Mouse (Mus musculus): ENCODE results near the gene Sde2. TPM values are rescaled to one million over a fixed set of nuclear protein-coding genes. Genes with fewer than 3 reads are reported as not detected.
"Not testable (repeated sequence)": the region's sequence is repeated elsewhere in the genome, so short reads cannot be mapped to it uniquely, and the experiment has no call there.

Gene Sde2
- polyA plus RNA-seq, 1 experiment, result 11.2 TPM

- DNase-seq (ENCODE audit: low read depth), result no peak
Observed at GRCm38 (mm10) chr1:180883731-180884130, 32.8 kb downstream of the Sde2 start.

- DNase-seq (ENCODE audit: low read depth), result no peak
Observed at GRCm38 (mm10) chr1:180884484-180884883, 33.6 kb downstream of the Sde2 start.

GRCm38 (mm10) chr1:180888556-180889042 is 37.7 kb downstream of the Sde2 start:
- DNase-seq (ENCODE audit: low read depth), result peak; percentile 61

- DNase-seq (ENCODE audit: low read depth), result no peak
Observed at GRCm38 (mm10) chr1:180889172-180889571, 38.2 kb downstream of the Sde2 start.

GRCm38 (mm10) chr1:180889841-180890240 is 38.9 kb downstream of the Sde2 start:
- no peak for DNase-seq (ENCODE audit: low read depth)

DNA sequence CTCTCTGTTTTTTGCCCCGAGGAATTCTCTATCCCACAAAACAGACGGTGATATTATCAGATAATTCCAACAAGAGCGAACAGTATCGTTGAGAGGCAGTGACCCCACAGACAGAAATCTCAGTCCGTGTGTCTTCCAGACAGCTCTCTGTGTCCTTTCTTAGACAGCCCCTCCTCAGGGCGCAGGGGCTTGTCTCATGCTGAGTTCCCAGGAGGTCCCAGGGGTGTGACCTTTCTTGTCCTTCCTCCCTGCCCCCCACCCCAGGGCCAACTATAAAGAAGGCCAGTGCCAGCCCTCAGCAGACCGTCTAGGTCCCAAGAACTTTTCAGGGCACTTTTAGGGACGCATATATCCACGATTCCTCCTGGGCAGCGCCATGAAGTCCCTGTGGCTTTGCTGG is 41.9 kb downstream of the Sde2 start, which contains the start of gene Lefty2:
Lefty2 (plus strand) TSS at position 301 of the 400 bp plus-strand sequence.
- no peak for DNase-seq (ENCODE audit: low read depth)

- DNase-seq (ENCODE audit: low read depth), result not testable (repeated sequence)
Observed at GRCm38 (mm10) chr1:180894088-180894987, 43.4 kb downstream of the Sde2 start.

- no peak for DNase-seq (ENCODE audit: low read depth)
Observed at GRCm38 (mm10) chr1:180901107-180901506, 50.2 kb downstream of the Sde2 start.

GRCm38 (mm10) chr1:180902915-180903314 is 52.0 kb downstream of the Sde2 start:
- DNase-seq (ENCODE audit: low read depth), result no peak

- DNase-seq (ENCODE audit: low read depth), result no peak
Observed at GRCm38 (mm10) chr1:180903666-180904038, 52.7 kb downstream of the Sde2 start.

- peak; percentile 46 for DNase-seq (ENCODE audit: low read depth)
Observed at GRCm38 (mm10) chr1:180904039-180904814, 53.3 kb downstream of the Sde2 start, which contains the start of gene Pycr2. Gene Pycr2, plus strand, starts transcription at chr1:180904293.

DNA sequence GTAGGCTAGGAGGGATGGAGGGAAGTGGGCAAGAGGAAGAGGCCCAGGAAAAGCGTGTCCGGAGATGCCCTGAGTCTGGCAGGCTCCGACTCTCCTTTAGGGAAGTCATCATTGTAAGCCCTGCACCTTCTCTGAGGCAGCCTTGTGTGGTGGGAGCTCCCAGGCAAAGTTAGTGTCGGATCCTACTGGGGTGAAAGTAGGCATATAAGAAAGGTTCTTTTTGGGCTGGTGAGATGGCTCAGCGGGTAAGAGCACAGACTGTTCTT is 53.8 kb downstream of the Sde2 start:
- no peak for DNase-seq (ENCODE audit: low read depth)

- DNase-seq (ENCODE audit: low read depth), result no peak
Observed at GRCm38 (mm10) chr1:180905307-180905706, 54.4 kb downstream of the Sde2 start.

- no peak for DNase-seq (ENCODE audit: low read depth)
Observed at GRCm38 (mm10) chr1:180905876-180906275, 54.9 kb downstream of the Sde2 start.

- no peak for DNase-seq (ENCODE audit: low read depth)
Observed at GRCm38 (mm10) chr1:180906461-180907147, 55.7 kb downstream of the Sde2 start.

DNA sequence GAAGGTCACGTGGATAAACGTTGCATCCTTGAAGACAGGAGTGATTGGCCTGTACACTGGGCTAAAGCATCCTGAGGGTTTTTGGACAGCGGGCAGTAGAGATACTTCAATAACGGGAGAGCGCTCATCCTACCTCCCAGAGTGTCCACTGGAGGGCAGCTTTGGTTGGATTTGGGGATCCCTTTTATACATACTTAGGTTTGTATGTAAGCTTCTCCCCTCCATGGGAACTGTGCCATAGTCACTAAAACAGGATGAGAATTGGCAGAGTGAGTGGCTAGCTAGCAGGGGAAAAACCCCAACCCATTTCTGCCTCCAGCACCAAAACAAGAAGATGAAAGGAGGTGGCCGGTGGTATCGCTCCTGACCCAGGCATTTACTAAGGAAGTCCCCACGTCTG is 60.2 kb downstream of the Sde2 start:
- no peak for DNase-seq (ENCODE audit: low read depth)

DNA sequence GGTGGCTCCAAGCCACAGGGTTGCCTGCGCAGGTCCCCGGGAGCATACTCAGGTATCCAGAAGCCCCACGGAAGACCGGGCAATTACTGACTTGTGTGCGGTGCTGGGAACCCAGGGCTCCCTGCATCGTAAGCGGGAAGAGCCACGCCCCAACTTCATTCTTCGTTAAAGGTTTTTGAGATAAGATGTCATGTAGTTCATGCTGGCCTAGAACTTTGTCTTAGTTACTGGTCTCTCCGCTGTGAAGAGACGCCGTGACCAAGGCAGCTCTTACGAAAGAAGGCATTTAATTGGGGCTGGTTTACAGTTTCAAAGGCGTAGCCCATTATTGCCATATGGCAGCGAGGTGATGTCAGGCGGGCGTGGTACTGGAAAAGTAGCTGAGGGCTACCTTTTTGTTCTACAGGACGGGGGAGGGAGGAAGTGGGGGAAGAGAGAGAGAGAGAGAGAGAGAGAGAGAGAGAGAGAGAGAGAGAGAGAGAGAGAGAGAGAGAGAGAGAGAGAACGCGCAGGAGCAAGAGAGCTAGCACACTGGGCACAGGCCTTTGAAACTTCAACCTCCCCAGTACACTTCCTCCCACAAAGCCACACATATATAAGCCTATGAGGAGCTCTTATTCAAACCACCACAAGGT is 60.8 kb downstream of the Sde2 start:
- no peak for DNase-seq (ENCODE audit: low read depth)

- no peak for DNase-seq (ENCODE audit: low read depth)
Observed at GRCm38 (mm10) chr1:180912792-180913191, 61.9 kb downstream of the Sde2 start.

- DNase-seq (ENCODE audit: low read depth), result no peak
Observed at GRCm38 (mm10) chr1:180913797-180914196, 62.9 kb downstream of the Sde2 start.

DNA sequence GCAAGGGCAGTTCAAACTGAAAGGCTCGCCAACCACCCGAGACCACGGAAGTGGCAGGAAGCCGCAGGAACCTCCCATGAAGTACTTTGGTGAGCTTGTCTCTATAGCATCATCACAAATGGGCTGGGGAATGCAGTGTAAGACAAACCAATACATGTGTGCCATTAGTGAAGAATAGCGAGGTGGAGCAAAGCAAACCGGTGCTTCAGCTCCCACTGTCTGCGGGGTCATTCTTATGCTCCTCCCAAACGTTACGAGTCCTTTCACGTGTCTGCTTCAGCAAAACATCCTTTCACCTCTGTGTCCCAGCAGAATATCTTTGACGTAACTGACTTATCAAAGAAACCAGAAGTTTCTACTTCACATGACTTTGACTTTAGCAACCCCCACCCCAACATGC is 65.5 kb downstream of the Sde2 start:
- DNase-seq (ENCODE audit: low read depth), result no peak

DNA sequence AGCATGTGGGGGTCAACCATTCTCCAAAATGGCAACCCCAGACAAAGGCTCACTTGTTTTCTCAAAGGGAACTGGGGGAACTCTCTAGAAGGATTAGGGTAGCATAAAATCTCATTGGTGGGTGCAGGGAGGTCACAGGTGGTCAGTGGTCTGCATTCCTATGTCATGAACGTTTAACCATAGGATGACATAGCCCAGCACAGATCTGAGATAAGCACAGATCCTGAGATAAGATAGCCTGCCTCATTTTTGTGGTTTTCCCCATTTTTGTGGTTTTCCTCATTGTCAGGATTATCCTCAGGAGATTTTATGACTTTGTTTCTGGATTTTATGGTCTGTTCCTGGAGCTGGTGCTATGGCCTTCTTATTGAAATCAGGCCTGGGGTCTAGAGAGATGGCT is 66.1 kb downstream of the Sde2 start:
- DNase-seq (ENCODE audit: low read depth), result no peak

Data from gonadal fat pad, adult 2 months (tissue).